Mouse (Mus musculus) lung, postnatal 0 days (tissue): ENCODE measurements at regions not wholly inside any gene's neighbourhood (a gene's known extent, or its start where the extent isn't known, plus 50 kb on each side); places are given as distances from the start of the nearest gene placed in this dataset.

Source experiments
- ATAC-seq: fragments of 200-750 bp; cut with Nextera tagmentation; 2 replicates; pipeline ENCODE4 v1.8.0; 2017; ENCODE audit warnings: moderate library complexity
- DNase-seq: peaks from one replicate; pipeline ENCODE4 v3.0.0-alpha.2; 2016; ENCODE audit warnings: low spot score
- H3K27ac ChIP-seq: fragments of 300-500 bp; sonication (generic); 2 replicates; pipeline ENCODE4 v1.5.1; 2014; ENCODE audit warnings: antibody characterized with exemption, mild to moderate bottlenecking, low read length, mixed read lengths
- H3K27me3 ChIP-seq: fragments of 300-500 bp; sonication (generic); replicated peaks from 2 replicates; pipeline ENCODE4 v1.6.1; 2014; ENCODE audit warnings: low read length, mixed read lengths; ENCODE audit not compliant: insufficient read depth
- H3K36me3 ChIP-seq: fragments of 300-500 bp; sonication (generic); 2 replicates; pipeline ENCODE4 v1.6.1; 2014; ENCODE audit warnings: low read length, mixed read lengths; ENCODE audit not compliant: insufficient read depth
- H3K4me1 ChIP-seq: fragments of 300-500 bp; sonication (generic); 2 replicates; pipeline ENCODE4 v1.6.1; 2014; ENCODE audit warnings: antibody characterized with exemption, low read depth, low read length, mixed read lengths; ENCODE audit not compliant: insufficient read depth
- H3K4me2 ChIP-seq: fragments of 300-500 bp; sonication (generic); replicated peaks from 2 replicates; pipeline ENCODE4 v1.6.1; 2014; ENCODE audit warnings: low read depth, mild to moderate bottlenecking, low read length, moderate library complexity, mixed read lengths
- H3K4me3 ChIP-seq: fragments of 300-500 bp; sonication (generic); 2 replicates; pipeline ENCODE4 v1.5.1; 2014; ENCODE audit warnings: low read depth, low read length
- H3K9ac ChIP-seq: fragments of 300-500 bp; sonication (generic); replicated peaks from 2 replicates; pipeline ENCODE4 v1.6.1; 2014; ENCODE audit warnings: low read depth, mild to moderate bottlenecking
- H3K9me3 ChIP-seq: fragments of 300-500 bp; sonication (generic); 2 replicates; pipeline ENCODE4 v1.6.1; 2016; ENCODE audit warnings: low read length, mixed read lengths
- CTCF ChIP-seq: IDR thresholded peaks from 2 replicates; pipeline ENCODE4 v1.5.1; 2016; ENCODE audit warnings: antibody characterized with exemption, mild to moderate bottlenecking
- EP300 ChIP-seq: IDR thresholded peaks from 2 replicates; pipeline ENCODE4 v1.6.1; 2016; ENCODE audit warnings: antibody characterized with exemption, mild to moderate bottlenecking, control low read depth
- WGBS: fragments of 180-500 bp; shearing (Covaris S2); extraction: QIAGEN DNeasy Blood & Tissue Kit; methylation state at CpG from one replicate; pipeline ENCODE4 v1.1.7; 2014; 5-methylcytosine and 5-hydroxymethylcytosine counted together

DNA sequence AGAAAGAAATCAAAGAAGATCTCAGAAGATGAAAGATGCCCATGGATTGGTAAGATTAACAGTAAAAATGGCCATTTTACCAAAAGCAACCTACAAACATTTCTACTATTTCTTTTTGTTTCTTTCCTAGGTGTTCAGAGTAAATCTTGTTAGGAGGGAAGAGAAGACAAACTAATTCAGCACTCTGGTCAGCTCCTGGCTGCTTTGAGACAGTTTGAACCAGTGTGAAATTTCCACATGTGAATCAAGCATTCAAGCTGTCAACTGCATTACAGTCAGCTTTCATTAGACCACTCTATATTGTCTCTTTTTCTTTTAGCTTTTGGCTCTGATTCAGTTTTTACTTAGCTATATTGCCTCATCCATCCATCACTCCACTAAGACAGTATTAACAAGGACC, 859.2 kb downstream of the Ryr2 start:
- no peak overlapping the region for H3K9ac ChIP-seq
- H3K27ac ChIP-seq = no peak overlapping the region
- no peaks in the 10 kb centered on the region for H3K36me3 ChIP-seq
- H3K9me3 ChIP-seq = no peaks in the 10 kb centered on the region
- no peak for TF ChIP-seq CTCF
- no peak for TF ChIP-seq EP300
- no peaks in the 10 kb centered on the region for H3K4me1 ChIP-seq
- peak; percentile 23 for DNase-seq
- no peak for ATAC-seq
- H3K4me3 ChIP-seq = no peak overlapping the region
- H3K4me2 ChIP-seq = no peak overlapping the region
- no peaks in the 10 kb centered on the region for H3K27me3 ChIP-seq

GRCm38 (mm10) chr13:11216671-11217330, 856.2 kb upstream of the Chrm3 start:
- no peak for ATAC-seq

GRCm38 (mm10) chr13:11210109-11210508, 849.5 kb upstream of the Chrm3 start:
- H3K9me3 ChIP-seq = no peaks in the 10 kb centered on the region
- 89% methylated on average over 1 of the region's 1 CpGs for WGBS
- H3K36me3 ChIP-seq = no peaks in the 10 kb centered on the region
- no peaks in the 10 kb centered on the region for H3K27me3 ChIP-seq
- TF ChIP-seq CTCF = peak; percentile 24
- no peak for TF ChIP-seq EP300
- H3K4me2 ChIP-seq = no peak overlapping the region
- ATAC-seq (no peak), DNase-seq (peak; percentile 9)
- H3K27ac ChIP-seq = no peak overlapping the region
- H3K4me1 ChIP-seq = no peaks in the 10 kb centered on the region
- H3K4me3 ChIP-seq = no peak overlapping the region
- H3K9ac ChIP-seq = no peak overlapping the region

More at GRCm38 (mm10) chr13:11216671-11217330, 856.2 kb upstream of the Chrm3 start:
- TF ChIP-seq CTCF (no peak), EP300 (no peak)
- 84% methylated on average over 3 of the region's 3 CpGs for WGBS
- Histone ChIP-seq H3K9ac (no peak overlapping the region), H3K9me3 (no peaks in the 10 kb centered on the region), H3K27me3 (no peaks in the 10 kb centered on the region), H3K36me3 (no peaks in the 10 kb centered on the region), H3K4me3 (no peak overlapping the region), H3K4me1 (no peaks in the 10 kb centered on the region), H3K4me2 (no peak overlapping the region), H3K27ac (no peak overlapping the region)
- DNase-seq = no peak

- no peak overlapping the region for H3K27ac ChIP-seq
- WGBS = 74% methylated on average over 6 of the region's 6 CpGs
- DNase-seq (no peak), ATAC-seq (no peak)
- H3K36me3 ChIP-seq = no peaks in the 10 kb centered on the region
- H3K27me3 ChIP-seq = no peaks in the 10 kb centered on the region
- no peak overlapping the region for H3K4me2 ChIP-seq
- H3K4me1 ChIP-seq = no peaks in the 10 kb centered on the region
- no peak overlapping the region for H3K9ac ChIP-seq
- H3K9me3 ChIP-seq = no peaks in the 10 kb centered on the region
- TF ChIP-seq EP300 = no peak
- TF ChIP-seq CTCF = no peak
- no peak overlapping the region for H3K4me3 ChIP-seq
Measured at GRCm38 (mm10) chr13:11205216-11205786, 844.7 kb upstream of the Chrm3 start.

- H3K36me3 ChIP-seq = no peaks in the 10 kb centered on the region
- H3K4me1 ChIP-seq = no peaks in the 10 kb centered on the region
- H3K27me3 ChIP-seq = no peaks in the 10 kb centered on the region
- no peak overlapping the region for H3K27ac ChIP-seq
- no peak for DNase-seq
- TF ChIP-seq CTCF = no peak
- no peak for TF ChIP-seq EP300
- H3K4me3 ChIP-seq = no peak overlapping the region
- H3K4me2 ChIP-seq = no peak overlapping the region
- no peaks in the 10 kb centered on the region for H3K9me3 ChIP-seq
- H3K9ac ChIP-seq = no peak overlapping the region
- ATAC-seq = no peak
Measured at GRCm38 (mm10) chr13:11201978-11202377, 841.3 kb upstream of the Chrm3 start.

DNA sequence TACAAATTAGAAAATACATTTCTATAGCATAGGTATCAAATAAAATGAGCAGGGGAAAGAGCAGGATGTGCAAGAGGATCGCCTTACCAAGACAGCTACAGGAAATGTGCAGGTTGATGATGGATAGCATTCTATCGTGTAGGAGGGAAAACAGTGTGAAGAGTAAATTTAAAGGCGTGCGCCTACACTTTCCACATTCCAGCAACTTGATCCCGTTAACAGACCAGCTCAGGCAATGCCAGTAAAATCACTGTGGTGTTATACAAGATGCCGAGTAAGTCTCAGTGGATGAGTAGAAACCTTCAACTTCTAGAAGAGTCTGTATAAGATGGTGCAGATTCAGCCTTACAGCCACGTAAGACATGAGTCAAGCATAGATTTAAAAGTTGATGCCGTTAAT, 831.8 kb upstream of the Chrm3 start:
- Histone ChIP-seq H3K4me3 (no peak overlapping the region), H3K9ac (no peak overlapping the region), H3K4me2 (no peak overlapping the region), H3K9me3 (no peaks in the 10 kb centered on the region), H3K27me3 (no peaks in the 10 kb centered on the region), H3K4me1 (no peaks in the 10 kb centered on the region), H3K36me3 (no peaks in the 10 kb centered on the region), H3K27ac (no peak overlapping the region)
- 58% methylated on average over 8 of the region's 8 CpGs for WGBS
- no peak for TF ChIP-seq CTCF
- no peak for TF ChIP-seq EP300
- ATAC-seq (no peak), DNase-seq (no peak)

DNA sequence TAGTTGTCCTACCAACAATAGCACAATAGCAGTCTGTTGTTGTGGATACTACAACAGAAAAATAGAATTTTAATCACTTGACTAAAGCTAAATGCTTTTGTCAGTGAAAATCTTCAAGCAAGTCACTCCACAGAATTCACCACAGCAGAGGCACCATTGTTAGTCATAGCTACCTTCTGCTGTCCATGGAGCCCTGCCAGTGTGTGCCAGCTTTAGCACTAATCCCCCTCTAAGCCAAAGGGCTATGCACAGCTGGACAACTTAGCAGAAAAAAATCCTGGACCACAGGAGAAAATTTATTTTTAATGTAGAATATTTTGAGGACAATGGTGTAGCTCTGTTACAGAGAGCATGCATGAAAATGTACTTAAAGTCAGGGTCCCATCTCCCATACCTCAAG, 820.5 kb upstream of the Chrm3 start:
- no peak for ATAC-seq
- H3K9me3 ChIP-seq = no peaks in the 10 kb centered on the region
- no peak overlapping the region for H3K4me3 ChIP-seq
- no peak overlapping the region for H3K9ac ChIP-seq
- H3K27me3 ChIP-seq = no peaks in the 10 kb centered on the region
- H3K4me2 ChIP-seq = no peak overlapping the region
- H3K27ac ChIP-seq = no peak overlapping the region
- H3K36me3 ChIP-seq = no peaks in the 10 kb centered on the region
- TF ChIP-seq CTCF = no peak
- TF ChIP-seq EP300 = no peak
- no peak for DNase-seq
- no peaks in the 10 kb centered on the region for H3K4me1 ChIP-seq
